Mouse (Mus musculus) liver, embryonic 14.5 days (tissue): Measurements from ENCODE around the gene Mroh8.

Experiments used
- CTCF ChIP-seq: IDR thresholded peaks from 2 replicates; pipeline ENCODE4 v1.5.1; 2016; ENCODE audit warnings: antibody characterized with exemption, low read depth, control low read depth
- EP300 ChIP-seq: IDR thresholded peaks from 2 replicates; pipeline ENCODE4 v1.6.1; 2016; ENCODE audit warnings: antibody characterized with exemption, low read depth

DNA sequence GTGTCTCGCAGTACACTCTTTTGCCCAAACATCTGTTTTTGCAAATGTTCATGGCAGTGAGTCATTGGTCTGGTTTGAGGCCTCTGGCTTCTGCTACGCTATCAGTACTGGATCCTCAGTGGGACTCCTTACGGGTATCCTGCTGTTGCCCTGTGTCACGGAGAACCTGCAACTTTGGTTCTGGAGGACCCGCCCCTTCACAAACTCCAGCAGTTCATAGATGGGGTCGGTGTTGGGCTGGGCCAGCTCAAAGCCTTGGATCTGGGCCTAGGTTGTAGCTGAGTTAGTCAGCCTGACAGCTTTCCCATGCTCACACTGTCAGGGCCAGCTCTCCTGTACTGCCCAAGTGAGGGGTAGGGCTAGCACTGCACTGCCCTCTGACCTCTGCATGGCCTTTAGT lies 20.7 kb upstream of the Mroh8 start:
- TF ChIP-seq EP300, result no peak
- no peak for TF ChIP-seq CTCF
